Mouse (Mus musculus) lung, postnatal 25 days (tissue): ENCODE data around the gene Hspa12b.

Experiments used
- DNase-seq: peaks from one replicate; pipeline ENCODE4 v3.0.0; 2022; ENCODE audit warnings: low spot score

The Hspa12b gene

DNA sequence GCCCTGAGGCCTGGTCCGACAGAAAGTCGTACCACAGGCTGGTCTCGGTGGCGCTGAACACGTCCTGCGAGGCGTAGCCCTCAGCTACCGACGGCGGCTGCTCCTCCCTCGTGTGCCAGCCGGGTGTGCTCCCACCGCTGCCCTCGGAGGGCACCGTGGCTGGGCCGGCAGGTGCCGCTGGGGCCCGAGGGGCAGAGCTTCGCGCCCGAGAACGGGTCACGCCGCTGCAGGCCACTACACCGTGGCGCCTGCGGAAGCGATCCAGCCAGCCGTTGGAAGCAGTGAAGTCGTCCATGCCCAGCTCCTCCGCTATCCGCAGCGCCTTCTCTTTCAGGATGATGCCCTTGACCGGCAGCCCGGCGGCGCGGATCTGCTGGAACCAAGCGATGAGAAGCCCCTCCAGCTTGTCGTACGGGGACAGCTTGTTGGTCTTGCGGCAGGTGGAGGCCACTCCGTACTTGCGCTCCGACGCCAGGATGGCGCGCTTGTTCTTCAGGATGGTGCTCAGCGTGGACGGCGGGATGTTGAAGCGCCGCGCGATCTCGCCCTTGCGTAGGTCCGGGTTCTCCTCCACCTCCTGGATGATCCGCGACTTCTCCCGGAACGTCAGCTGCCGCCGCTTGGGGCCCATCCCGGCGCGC lies 52.3 kb downstream of the Hspa12b start:
- DNase-seq: peak; percentile 51

DNA sequence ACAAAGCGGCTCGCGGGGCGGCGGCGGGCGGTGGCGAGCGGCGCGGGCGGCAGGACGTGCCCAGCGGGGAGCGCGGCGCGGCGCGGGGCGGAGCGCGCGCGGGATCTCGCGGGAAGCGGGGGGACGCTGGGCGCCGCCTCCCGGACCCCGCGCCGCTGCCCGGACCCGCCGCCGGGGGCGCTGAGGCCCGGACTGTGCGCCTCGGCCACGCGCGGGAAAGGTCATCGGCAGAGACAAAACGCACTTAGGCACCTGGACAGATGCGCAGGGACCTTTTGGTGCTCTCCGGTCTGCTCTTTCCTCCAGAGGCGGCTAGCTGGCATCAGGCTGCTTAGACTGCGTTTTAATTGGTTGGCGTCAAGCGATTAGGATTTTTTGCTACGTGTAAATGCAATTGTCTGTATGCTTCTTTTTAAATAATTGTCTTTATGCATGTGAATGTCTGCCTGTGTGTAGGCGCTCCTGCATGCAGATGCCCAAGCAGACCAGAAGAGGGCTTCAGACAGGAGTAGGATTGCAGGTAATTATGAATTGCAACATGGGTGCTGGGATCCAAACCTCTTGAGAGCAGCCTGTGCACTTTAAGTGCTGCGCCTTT lies 53.0 kb downstream of the Hspa12b start, which contains the start of gene Cenpb:
Gene Cenpb, minus strand, starts transcription at position 78 of the 598 bp plus-strand sequence.
- peak; percentile 83 for DNase-seq

DNA sequence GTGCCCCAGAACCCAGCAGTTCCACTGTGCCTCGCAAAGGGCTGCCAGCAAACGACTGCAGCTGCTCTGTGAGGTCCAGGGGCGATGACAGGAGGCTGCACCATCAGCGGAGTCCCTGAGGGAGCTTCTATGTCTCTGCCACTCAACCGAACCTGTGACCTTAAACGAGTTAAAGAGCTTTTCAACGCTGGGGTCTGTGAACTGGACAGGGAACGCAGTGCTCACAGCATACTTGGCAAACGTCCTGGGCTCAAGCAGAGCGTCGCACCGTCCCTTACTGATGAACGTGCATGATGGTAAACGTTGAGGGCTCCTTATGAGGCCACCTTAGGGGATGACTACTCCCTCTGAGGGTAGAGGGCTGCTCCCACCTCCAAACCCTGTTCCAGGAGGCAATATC lies 59.3 kb downstream of the Hspa12b start:
- DNase-seq: no peak

DNA sequence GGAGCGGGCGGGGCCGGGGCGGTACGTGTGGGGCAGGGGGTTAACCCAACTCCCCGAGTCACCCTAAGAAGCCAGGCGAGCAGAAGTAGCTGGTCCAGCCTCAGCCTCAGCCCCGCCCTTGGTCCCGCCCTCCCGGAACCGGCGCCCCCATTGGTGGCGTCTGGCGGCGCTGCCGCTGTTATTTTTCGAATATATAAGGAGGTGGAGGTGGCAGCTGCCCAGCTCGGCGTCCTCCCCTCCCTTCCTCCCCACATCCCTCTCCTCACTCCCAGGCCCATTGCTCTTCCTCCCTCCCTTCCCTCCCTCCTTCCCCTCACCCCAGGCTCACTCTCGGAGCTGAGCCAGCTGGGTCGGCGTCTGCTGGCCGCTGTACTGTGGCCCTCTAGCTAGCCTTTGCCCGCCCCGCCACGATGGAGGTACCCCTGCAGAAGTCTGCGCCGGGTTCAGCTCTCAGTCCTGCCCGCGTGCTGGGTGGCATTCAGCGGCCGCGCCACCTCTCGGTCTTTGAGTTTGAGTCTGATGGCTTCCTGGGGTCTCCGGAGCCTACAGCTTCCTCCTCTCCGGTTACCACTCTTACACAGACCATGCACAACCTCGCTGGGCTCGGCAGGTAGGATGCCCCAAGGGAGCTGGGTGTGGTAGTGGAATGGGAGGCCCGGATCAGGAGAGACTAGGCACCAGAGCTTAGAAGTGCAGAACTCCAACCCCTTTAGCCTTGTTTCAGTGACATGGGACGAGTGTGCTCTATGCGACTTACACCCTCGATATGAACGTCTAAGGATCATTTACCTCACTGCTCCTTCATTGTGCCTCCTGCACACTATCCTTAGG lies 59.9 kb downstream of the Hspa12b start, which contains the start of the genes Cdc25b and Spef1:
Gene Cdc25b, plus strand, starts transcription at position 179 of the 831 bp plus-strand sequence.
Gene Spef1, minus strand, starts transcription at position 512 of the 831 bp plus-strand sequence.
- peak; percentile 88 for DNase-seq

DNA sequence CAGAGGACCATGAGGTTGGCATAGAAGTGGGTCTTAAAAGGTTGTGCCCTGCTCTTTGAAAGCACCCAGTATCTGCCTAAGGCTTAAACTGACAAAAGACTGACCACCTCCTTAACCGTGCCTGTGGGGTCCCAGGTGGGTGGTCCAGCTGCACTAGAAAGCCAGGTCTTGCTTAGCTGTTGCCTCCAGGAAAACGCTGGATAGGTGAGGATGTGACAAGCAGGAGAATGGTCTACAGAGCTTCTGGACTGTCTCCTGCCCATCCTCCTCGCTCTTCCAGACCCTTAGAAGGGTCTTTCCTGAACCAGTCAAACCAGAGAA lies 60.5 kb downstream of the Hspa12b start:
- DNase-seq: no peak

DNA sequence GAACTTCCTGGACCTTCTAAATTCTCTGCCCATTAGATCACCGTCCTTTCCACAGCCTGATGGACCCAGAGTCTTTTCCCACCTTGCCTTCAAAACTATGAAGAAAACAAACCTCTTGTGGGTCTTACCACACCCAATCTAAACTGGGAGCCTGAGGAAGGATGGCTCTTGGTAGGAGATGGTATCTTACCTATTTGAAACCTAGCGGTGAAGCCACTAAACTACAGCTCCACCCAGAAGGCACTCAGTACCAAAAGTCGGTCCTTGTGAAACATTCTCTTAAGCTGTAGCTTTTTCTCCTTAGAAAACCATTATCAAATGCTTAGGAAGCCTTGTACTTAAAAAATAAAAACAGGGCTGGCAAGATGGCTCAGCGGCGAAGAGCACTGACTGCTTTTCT lies 61.2 kb downstream of the Hspa12b start:
- DNase-seq: no peak

DNA sequence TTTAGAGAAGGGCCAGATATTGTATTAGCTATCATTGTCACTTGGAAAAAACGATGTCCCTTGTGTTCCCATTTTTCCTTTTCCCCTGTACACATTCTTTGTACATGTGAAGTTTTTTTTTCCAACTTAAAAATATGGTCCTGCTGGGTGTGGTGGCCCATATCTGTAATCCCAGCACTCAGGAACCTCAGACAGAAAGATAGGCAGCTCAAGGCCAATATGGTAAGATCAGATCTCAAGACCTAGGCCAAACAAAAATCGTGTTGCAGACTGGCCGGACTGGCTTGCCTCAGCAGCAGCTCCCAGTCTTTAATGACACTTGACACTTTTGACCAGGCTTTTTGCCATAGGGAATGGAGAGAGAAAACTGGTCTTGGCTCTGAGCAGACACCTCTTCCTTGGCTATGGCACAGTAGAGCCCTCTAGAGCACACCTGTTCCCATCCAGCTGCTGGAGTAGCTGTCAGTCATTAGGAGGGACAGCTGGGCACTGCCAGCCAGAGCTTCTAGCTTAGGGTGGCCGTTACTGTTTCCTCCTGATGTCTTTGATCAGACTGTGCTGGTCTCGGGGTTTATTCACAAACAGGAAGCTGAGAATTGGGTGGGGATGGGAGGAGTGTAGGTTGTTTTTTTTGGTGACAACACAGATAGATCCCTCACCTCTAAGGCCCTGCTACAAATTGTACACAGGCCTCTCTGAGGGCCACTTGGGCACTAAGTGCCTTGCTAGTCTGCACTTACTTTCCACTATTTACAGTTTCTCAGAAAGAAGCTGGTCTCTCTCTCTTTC lies 62.6 kb downstream of the Hspa12b start:
- DNase-seq: peak; percentile 61

DNA sequence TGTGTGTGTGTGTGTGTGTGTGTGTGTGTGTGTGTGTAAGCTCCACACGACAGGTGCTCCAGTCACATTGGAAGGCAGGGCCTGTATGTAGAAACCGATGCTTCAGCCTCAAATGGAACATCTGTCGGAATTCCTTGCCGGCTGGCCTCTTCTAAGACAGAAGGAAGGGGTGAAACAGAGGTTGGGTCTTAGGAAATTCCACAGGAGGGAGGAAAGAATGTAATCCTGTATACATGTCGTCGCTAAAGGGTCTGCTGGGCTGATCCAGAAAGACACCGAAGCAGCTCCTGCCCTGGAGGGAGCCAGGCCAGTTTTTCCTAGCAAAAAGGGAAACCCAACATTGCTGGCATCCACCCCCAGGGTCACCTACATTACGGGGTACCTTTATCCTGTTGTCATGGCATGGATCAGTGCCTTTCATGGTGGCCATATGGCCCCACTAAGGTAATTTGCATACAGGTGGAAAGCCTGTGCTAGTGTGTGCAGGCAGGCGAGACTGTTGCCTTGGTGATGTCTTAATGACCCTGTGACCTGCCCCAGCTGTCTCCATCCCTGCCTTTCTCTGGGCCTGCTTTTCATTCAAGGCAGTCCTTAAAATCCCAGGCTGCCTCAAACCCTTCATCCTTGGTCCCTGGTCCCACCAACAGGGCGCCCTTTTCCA lies 63.4 kb downstream of the Hspa12b start:
- peak; percentile 23 for DNase-seq

DNA sequence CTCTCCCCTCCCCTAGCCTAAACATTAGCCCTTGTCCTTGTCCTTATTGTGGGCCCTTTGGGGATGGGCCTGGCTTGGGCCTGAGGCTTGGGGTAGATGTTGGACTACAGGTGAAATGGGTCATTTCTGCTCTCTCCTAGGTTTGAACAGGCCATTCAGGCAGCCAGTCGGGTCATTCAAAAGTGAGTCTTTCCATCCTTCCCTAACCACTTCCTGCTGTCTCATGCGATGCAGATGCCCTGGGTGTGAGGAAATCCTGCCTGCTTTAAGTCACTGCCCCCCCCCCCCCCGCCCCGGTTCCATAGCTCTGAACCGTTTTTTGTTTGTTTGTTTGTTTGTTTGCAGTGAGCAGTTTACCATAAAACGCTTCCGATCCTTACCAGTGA lies 63.9 kb downstream of the Hspa12b start:
- no peak for DNase-seq
